Mouse (Mus musculus) ZHBTc4 (cell line): ENCODE measurements at regions not wholly inside any gene's neighbourhood (a gene's known extent, or its start where the extent isn't known, plus 50 kb on each side); places are given as distances from the start of the nearest gene placed in this dataset.

ENCODE experiments used
- DNase-seq: peaks from one replicate; pipeline ENCODE4 v3.0.0-alpha.2; 2011; ENCODE audit warnings: low read depth, low spot score

- DNase-seq: no peak
Measured at GRCm38 (mm10) chr3:42129821-42130560, 387.6 kb downstream of the D3Ertd751e start.

- DNase-seq: no peak
Measured at GRCm38 (mm10) chr3:42132322-42132721, 389.9 kb downstream of the D3Ertd751e start.

- DNase-seq: no peak
Measured at GRCm38 (mm10) chr3:42153372-42153771, 411.0 kb downstream of the D3Ertd751e start.

GRCm38 (mm10) chr3:42154909-42155308 lies 412.5 kb downstream of the D3Ertd751e start:
- no peak for DNase-seq

- DNase-seq: no peak
Measured at GRCm38 (mm10) chr3:42163666-42164065, 421.3 kb downstream of the D3Ertd751e start.

- DNase-seq: no peak
Measured at GRCm38 (mm10) chr3:42199206-42199605, 456.8 kb downstream of the D3Ertd751e start.

GRCm38 (mm10) chr3:42201373-42201772 lies 459.0 kb downstream of the D3Ertd751e start:
- DNase-seq: no peak

- no peak for DNase-seq
Measured at GRCm38 (mm10) chr3:42205640-42206039, 463.2 kb downstream of the D3Ertd751e start.

GRCm38 (mm10) chr3:42211420-42211819 lies 469.0 kb downstream of the D3Ertd751e start:
- DNase-seq: no peak

GRCm38 (mm10) chr3:42212456-42212855 lies 470.0 kb downstream of the D3Ertd751e start:
- no peak for DNase-seq

GRCm38 (mm10) chr3:42213163-42213562 lies 470.8 kb downstream of the D3Ertd751e start:
- no peak for DNase-seq

GRCm38 (mm10) chr3:42214624-42215276 lies 472.3 kb downstream of the D3Ertd751e start:
- DNase-seq: no peak

GRCm38 (mm10) chr3:42218719-42219118 lies 476.3 kb downstream of the D3Ertd751e start:
- DNase-seq: no peak

- no peak for DNase-seq
Measured at GRCm38 (mm10) chr3:42227679-42228398, 485.4 kb downstream of the D3Ertd751e start.

- no peak for DNase-seq
Measured at GRCm38 (mm10) chr3:42228399-42228755, 486.0 kb downstream of the D3Ertd751e start.

GRCm38 (mm10) chr3:42232268-42232667 lies 489.9 kb downstream of the D3Ertd751e start:
- no peak for DNase-seq

GRCm38 (mm10) chr3:42233756-42234155 lies 491.3 kb downstream of the D3Ertd751e start:
- DNase-seq: no peak

GRCm38 (mm10) chr3:42235515-42235914 lies 493.1 kb downstream of the D3Ertd751e start:
- no peak for DNase-seq
